Mouse (Mus musculus) heart, embryonic 12.5 days (tissue): Measurements from ENCODE around the gene Lag3. TPM values are rescaled to one million over a fixed set of nuclear protein-coding genes. Genes with fewer than 3 reads are reported as not detected.

ENCODE experiments used
- ATAC-seq: fragments of 200-750 bp; cut with Nextera tagmentation; 2 replicates; pipeline ENCODE4 v1.8.0; 2017; ENCODE audit warnings: moderate TSS enrichment, moderate library complexity; ENCODE audit not compliant: insufficient number of reproducible peaks, low FRiP score
- H3K27ac ChIP-seq: fragments of 300-500 bp; sonication (generic); 2 replicates; pipeline ENCODE4 v1.5.1; 2016; ENCODE audit warnings: mild to moderate bottlenecking, moderate library complexity; ENCODE audit not compliant: poor library complexity, severe bottlenecking
- H3K27me3 ChIP-seq: fragments of 300-500 bp; sonication (generic); replicated peaks from 2 replicates; pipeline ENCODE4 v1.6.1; 2016; ENCODE audit warnings: mild to moderate bottlenecking, moderate library complexity
- H3K36me3 ChIP-seq: fragments of 300-500 bp; sonication (generic); 2 replicates; pipeline ENCODE4 v1.6.1; 2016; ENCODE audit warnings: mild to moderate bottlenecking, moderate library complexity
- H3K4me1 ChIP-seq: fragments of 300-500 bp; sonication (generic); replicated peaks from 2 replicates; pipeline ENCODE4 v1.6.1; 2016; ENCODE audit warnings: mild to moderate bottlenecking
- H3K4me2 ChIP-seq: fragments of 300-500 bp; sonication (generic); 2 replicates; pipeline ENCODE4 v1.6.1; 2016; ENCODE audit warnings: mild to moderate bottlenecking, moderate library complexity
- H3K4me3 ChIP-seq: fragments of 300-500 bp; sonication (generic); 2 replicates; pipeline ENCODE4 v1.5.1; 2016; ENCODE audit warnings: mild to moderate bottlenecking
- H3K9ac ChIP-seq: fragments of 300-500 bp; sonication (generic); 2 replicates; pipeline ENCODE4 v1.6.1; 2016; ENCODE audit warnings: mild to moderate bottlenecking, moderate library complexity
- H3K9me3 ChIP-seq: fragments of 300-500 bp; sonication (generic); replicated peaks from 2 replicates; pipeline ENCODE4 v1.6.1; 2016; ENCODE audit warnings: mild to moderate bottlenecking, moderate library complexity
- WGBS: fragments of 180-500 bp; shearing (Covaris S2); methylation state at CpG from one replicate; pipeline ENCODE4 v1.1.7; 2016; 5-methylcytosine and 5-hydroxymethylcytosine counted together
- polyA plus RNA-seq: library from polyadenylated mRNA; unstranded; fragments of >200 nt; fragmentation: Nextera tagmentation; extraction: Ambion mirVana; gene quantifications from 2 replicates; pipeline ENCODE4 v1.2.1, GENCODE M21; 2016

Gene Lag3
- polyA plus RNA-seq, 1 experiment from 2014 or later, result 1.4 TPM

GRCm38 (mm10) chr6:124934670-124935069 is 23.2 kb upstream of the Lag3 start:
- Histone ChIP-seq H3K27ac (no peak overlapping the region), H3K4me3 (no peak overlapping the region), H3K9me3 (no peaks in the 10 kb centered on the region), H3K4me1 (peaks cover 17% of the 10 kb centered on the region), H3K36me3 (peaks cover 63% of the 10 kb centered on the region), H3K4me2 (no peak overlapping the region), H3K27me3 (no peaks in the 10 kb centered on the region), H3K9ac (no peak overlapping the region)
- WGBS, result 96% methylated on average over 7 of the region's 7 CpGs
- no peak for ATAC-seq

GRCm38 (mm10) chr6:124933127-124933526 is 21.6 kb upstream of the Lag3 start:
- Histone ChIP-seq H3K9me3 (no peaks in the 10 kb centered on the region), H3K9ac (no peak overlapping the region), H3K27me3 (no peaks in the 10 kb centered on the region), H3K36me3 (peaks cover 52% of the 10 kb centered on the region), H3K4me1 (peaks cover 17% of the 10 kb centered on the region), H3K4me2 (no peak overlapping the region), H3K27ac (no peak overlapping the region), H3K4me3 (0 out of 2 replicates have a peak overlapping the region, but pooled peaks have one; percentile 97)
- 90% methylated on average over 3 of the region's 3 CpGs for WGBS
- ATAC-seq, result no peak

- WGBS, result 47% methylated on average over 12 of the region's 12 CpGs
- no peaks in the 10 kb centered on the region for H3K9me3 ChIP-seq
- H3K4me2 ChIP-seq, result peak overlapping the region; percentile 93
- H3K9ac ChIP-seq, result peak overlapping the region; percentile 99
- peaks cover 17% of the 10 kb centered on the region for H3K4me1 ChIP-seq
- H3K36me3 ChIP-seq, result peaks cover 44% of the 10 kb centered on the region
- H3K27me3 ChIP-seq, result no peaks in the 10 kb centered on the region
- no peak for ATAC-seq
- H3K4me3 ChIP-seq, result peak overlapping the region; percentile 97
- peak overlapping the region; percentile 98 for H3K27ac ChIP-seq
Observed at GRCm38 (mm10) chr6:124932314-124932695, 20.8 kb upstream of the Lag3 start.

- 1% methylated on average over 48 of the region's 48 CpGs for WGBS
- H3K27me3 ChIP-seq, result no peaks in the 10 kb centered on the region
- peak overlapping the region; percentile 99 for H3K9ac ChIP-seq
- H3K4me2 ChIP-seq, result peak overlapping the region; percentile 93
- peak; percentile 16; the same call in 1 of the 2 replicates for ATAC-seq
- peak overlapping the region; percentile 98 for H3K27ac ChIP-seq
- H3K4me1 ChIP-seq, result peaks cover 17% of the 10 kb centered on the region
- H3K4me3 ChIP-seq, result peak overlapping the region; percentile 97
- no peaks in the 10 kb centered on the region for H3K9me3 ChIP-seq
- peaks cover 40% of the 10 kb centered on the region for H3K36me3 ChIP-seq
Observed at GRCm38 (mm10) chr6:124931525-124932313, 20.2 kb upstream of the Lag3 start.

- H3K4me3 ChIP-seq, result peak within 1 kb of the TSS; percentile 97
Observed at GRCm38 (mm10) chr6:124930754-124931524, 19.4 kb upstream of the Lag3 start, which contains the start of gene Mlf2. Gene Mlf2, plus strand, starts transcription at chr6:124931386.

GRCm38 (mm10) chr6:124930231-124930630 is 18.7 kb upstream of the Lag3 start:
- ATAC-seq, result no peak
- H3K9me3 ChIP-seq, result no peaks in the 10 kb centered on the region
- 59% methylated on average over 1 of the region's 1 CpGs for WGBS
- peak overlapping the region; percentile 63; the same call in 1 of the 2 replicates for H3K9ac ChIP-seq
- H3K36me3 ChIP-seq, result peaks cover 26% of the 10 kb centered on the region
- H3K4me1 ChIP-seq, result peaks cover 29% of the 10 kb centered on the region
- H3K4me3 ChIP-seq, result peak overlapping the region; percentile 97
- H3K4me2 ChIP-seq, result peak overlapping the region; percentile 93
- H3K27ac ChIP-seq, result peak overlapping the region; percentile 98
- no peaks in the 10 kb centered on the region for H3K27me3 ChIP-seq

More at GRCm38 (mm10) chr6:124930754-124931524, 19.4 kb upstream of the Lag3 start, which contains the start of gene Mlf2:
- under 1% methylated on average over 57 of the region's 64 CpGs for WGBS
- Histone ChIP-seq H3K27me3 (no peaks in the 10 kb centered on the region), H3K27ac (peak within 1 kb of the TSS; percentile 98), H3K4me2 (peak within 1 kb of the TSS; percentile 93), H3K9me3 (no peaks in the 10 kb centered on the region), H3K36me3 (peaks cover 33% of the 10 kb centered on the region), H3K9ac (peak within 1 kb of the TSS; percentile 99), H3K4me1 (peaks cover 22% of the 10 kb centered on the region)
- peak; percentile 94 for ATAC-seq

GRCm38 (mm10) chr6:124925941-124926340 is 14.4 kb upstream of the Lag3 start:
- Histone ChIP-seq H3K4me1 (peaks cover 24% of the 10 kb centered on the region), H3K4me2 (peak overlapping the region; percentile 41), H3K36me3 (no peaks in the 10 kb centered on the region), H3K9ac (0 out of 2 replicates have a peak overlapping the region, but pooled peaks have one; percentile 32), H3K9me3 (no peaks in the 10 kb centered on the region), H3K27me3 (no peaks in the 10 kb centered on the region), H3K27ac (peak overlapping the region; percentile 89), H3K4me3 (0 out of 2 replicates have a peak overlapping the region, but pooled peaks have one; percentile 6)
- WGBS, result 19% methylated on average over 5 of the region's 5 CpGs
- ATAC-seq, result peak; percentile 41; the same call in 1 of the 2 replicates

- 33% methylated on average over 12 of the region's 12 CpGs for WGBS
- Histone ChIP-seq H3K27me3 (no peaks in the 10 kb centered on the region), H3K4me3 (0 out of 2 replicates have a peak overlapping the region, but pooled peaks have one; percentile 6), H3K27ac (peak overlapping the region; percentile 89), H3K4me2 (peak overlapping the region; percentile 41), H3K9me3 (no peaks in the 10 kb centered on the region), H3K4me1 (peaks cover 27% of the 10 kb centered on the region), H3K9ac (0 out of 2 replicates have a peak overlapping the region, but pooled peaks have one; percentile 32), H3K36me3 (no peaks in the 10 kb centered on the region)
- ATAC-seq, result no peak
Observed at GRCm38 (mm10) chr6:124925173-124925793, 13.8 kb upstream of the Lag3 start.

GRCm38 (mm10) chr6:124921539-124921938 is 10.0 kb upstream of the Lag3 start:
- no peaks in the 10 kb centered on the region for H3K36me3 ChIP-seq
- H3K9me3 ChIP-seq, result no peaks in the 10 kb centered on the region
- H3K27ac ChIP-seq, result peak overlapping the region; percentile 100; the same call in 1 of the 2 replicates
- H3K4me1 ChIP-seq, result peaks cover 42% of the 10 kb centered on the region
- WGBS, result 68% methylated on average over 4 of the region's 4 CpGs
- no peak overlapping the region for H3K9ac ChIP-seq
- no peak for ATAC-seq
- no peaks in the 10 kb centered on the region for H3K27me3 ChIP-seq
- no peak overlapping the region for H3K4me3 ChIP-seq
- H3K4me2 ChIP-seq, result no peak overlapping the region

GRCm38 (mm10) chr6:124920318-124921085 is 9.0 kb upstream of the Lag3 start:
- ATAC-seq, result no peak
- Histone ChIP-seq H3K9ac (peak overlapping the region; percentile 60; the same call in 1 of the 2 replicates), H3K4me2 (peak overlapping the region; percentile 96), H3K9me3 (no peaks in the 10 kb centered on the region), H3K4me3 (peak overlapping the region; percentile 34; the same call in 1 of the 2 replicates), H3K4me1 (peaks cover 43% of the 10 kb centered on the region), H3K36me3 (no peaks in the 10 kb centered on the region), H3K27me3 (no peaks in the 10 kb centered on the region), H3K27ac (peak overlapping the region; percentile 100)
- WGBS, result 31% methylated on average over 9 of the region's 9 CpGs
